Mouse (Mus musculus) bone marrow macrophage, adult 2 months (primary cell): ENCODE results near the gene Slc9b2.

Experiments
- CTCF ChIP-seq: IDR thresholded peaks from 2 replicates; pipeline ENCODE4 v1.5.1; 2012; ENCODE audit warnings: low read depth, mild to moderate bottlenecking, low read length, moderate library complexity
- POLR2A ChIP-seq: IDR thresholded peaks from 2 replicates; pipeline ENCODE4 v1.6.1; 2012; ENCODE audit warnings: mild to moderate bottlenecking, low read depth, low read length, borderline replicate concordance

- no peak for TF ChIP-seq CTCF
- no peak for TF ChIP-seq POLR2A
These were observed 38.0 kb upstream of the Slc9b2 start for GRCm38 (mm10) chr3:135269391-135269990.
